Mouse (Mus musculus) intestine, postnatal 0 days (tissue): ENCODE measurements around the gene Sult2b1. TPM values are rescaled to one million over a fixed set of nuclear protein-coding genes. Genes with fewer than 3 reads are reported as not detected.
A peak's percentile ranks its signal among the peaks of the same experiment; 100 is the strongest.

Source experiments
- ATAC-seq: fragments of 200-750 bp; cut with Nextera tagmentation; 2 replicates; pipeline ENCODE4 v1.8.0; 2017; ENCODE audit warnings: mild to moderate bottlenecking, moderate TSS enrichment, moderate library complexity
- H3K27ac ChIP-seq: fragments of 300-500 bp; sonication (generic); 2 replicates; pipeline ENCODE4 v1.5.1; 2014; ENCODE audit warnings: mild to moderate bottlenecking, low read depth, low read length, moderate library complexity
- H3K27me3 ChIP-seq: fragments of 300-500 bp; sonication (generic); replicated peaks from 2 replicates; pipeline ENCODE4 v1.6.1; 2014; ENCODE audit warnings: low read length, mixed read lengths; ENCODE audit not compliant: control insufficient read depth, insufficient read depth
- H3K36me3 ChIP-seq: fragments of 300-500 bp; sonication (generic); 2 replicates; pipeline ENCODE4 v1.6.1; 2014; ENCODE audit warnings: mild to moderate bottlenecking, moderate library complexity; ENCODE audit not compliant: control insufficient read depth, insufficient read depth
- H3K4me1 ChIP-seq: fragments of 300-500 bp; sonication (generic); replicated peaks from 2 replicates; pipeline ENCODE4 v1.6.1; 2014; ENCODE audit warnings: antibody characterized with exemption, low read length, mixed read lengths; ENCODE audit not compliant: control insufficient read depth, insufficient read depth
- H3K4me2 ChIP-seq: fragments of 300-500 bp; sonication (generic); replicated peaks from 2 replicates; pipeline ENCODE4 v1.6.1; 2014; ENCODE audit warnings: low read depth, mild to moderate bottlenecking, moderate library complexity
- H3K4me3 ChIP-seq: fragments of 300-500 bp; sonication (generic); 2 replicates; pipeline ENCODE4 v1.5.1; 2014; ENCODE audit warnings: low read depth, low read length
- H3K9ac ChIP-seq: fragments of 300-500 bp; sonication (generic); 2 replicates; pipeline ENCODE4 v1.6.1; 2014; ENCODE audit warnings: mild to moderate bottlenecking, low read depth, low read length
- H3K9me3 ChIP-seq: fragments of 300-500 bp; sonication (generic); 2 replicates; pipeline ENCODE4 v1.6.1; 2016; ENCODE audit warnings: mixed run types; ENCODE audit not compliant: control insufficient read depth
- CTCF ChIP-seq: sonication (generic); IDR thresholded peaks from 2 replicates; pipeline ENCODE4 v1.5.1; 2016; ENCODE audit warnings: low read depth, mild to moderate bottlenecking, control low read depth, antibody characterized with exemption, moderate library complexity
- WGBS: fragments of 180-500 bp; shearing (Covaris S2); extraction: QIAGEN DNeasy Blood & Tissue Kit; methylation state at CpG from one replicate; pipeline ENCODE4 v1.1.7; 2014; 5-methylcytosine and 5-hydroxymethylcytosine counted together
- polyA plus RNA-seq: library from polyadenylated mRNA; unstranded; fragments of >200 nt; fragmentation: Nextera tagmentation; extraction: Ambion mirVana; gene quantifications from 2 replicates; pipeline ENCODE4 v1.2.1, GENCODE M21; 2015

Sult2b1 gene
- polyA plus RNA-seq, 1 experiment from 2014 or later: 36.7 TPM

DNA sequence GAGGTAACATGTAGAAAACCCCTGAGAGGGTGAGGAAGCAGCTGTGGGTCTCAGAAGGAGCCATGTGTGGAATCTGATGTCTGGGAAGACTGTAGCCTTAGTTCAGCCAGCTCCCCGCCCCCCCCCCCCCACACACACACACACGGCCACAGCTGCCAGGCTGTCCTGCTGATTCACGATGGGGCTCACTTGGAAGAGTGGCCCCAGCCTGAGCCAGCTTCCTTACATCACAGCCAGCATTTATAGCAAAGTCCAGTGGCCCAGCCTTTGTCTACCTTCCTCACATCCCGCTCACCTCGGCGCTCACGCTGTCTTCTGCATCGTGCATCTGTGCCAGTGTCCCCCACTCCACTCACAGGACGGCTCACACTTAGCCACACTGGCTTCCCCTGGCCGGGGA is 35.1 kb downstream of the Sult2b1 start:
- no peaks in the 10 kb centered on the region for H3K27me3 ChIP-seq
- WGBS: 37% methylated on average over 10 of the region's 10 CpGs
- no peak overlapping the region for H3K4me3 ChIP-seq
- ATAC-seq: peak; percentile 58
- H3K9ac ChIP-seq: no peak overlapping the region
- H3K4me2 ChIP-seq: 0 out of 2 replicates have a peak overlapping the region, but pooled peaks have one; percentile 2
- H3K4me1 ChIP-seq: no peaks in the 10 kb centered on the region
- H3K9me3 ChIP-seq: no peaks in the 10 kb centered on the region
- H3K27ac ChIP-seq: peak overlapping the region; percentile 60
- TF ChIP-seq CTCF: no peak
- H3K36me3 ChIP-seq: no peaks in the 10 kb centered on the region

GRCm38 (mm10) chr7:45748110-45748509 is 36.4 kb downstream of the Sult2b1 start:
- Histone ChIP-seq H3K27ac (no peak overlapping the region), H3K9me3 (no peaks in the 10 kb centered on the region), H3K4me1 (no peaks in the 10 kb centered on the region), H3K9ac (no peak overlapping the region), H3K27me3 (no peaks in the 10 kb centered on the region), H3K4me3 (no peak overlapping the region), H3K36me3 (no peaks in the 10 kb centered on the region), H3K4me2 (no peak overlapping the region)
- 73% methylated on average over 7 of the region's 7 CpGs for WGBS
- TF ChIP-seq CTCF: no peak
- no peak for ATAC-seq

DNA sequence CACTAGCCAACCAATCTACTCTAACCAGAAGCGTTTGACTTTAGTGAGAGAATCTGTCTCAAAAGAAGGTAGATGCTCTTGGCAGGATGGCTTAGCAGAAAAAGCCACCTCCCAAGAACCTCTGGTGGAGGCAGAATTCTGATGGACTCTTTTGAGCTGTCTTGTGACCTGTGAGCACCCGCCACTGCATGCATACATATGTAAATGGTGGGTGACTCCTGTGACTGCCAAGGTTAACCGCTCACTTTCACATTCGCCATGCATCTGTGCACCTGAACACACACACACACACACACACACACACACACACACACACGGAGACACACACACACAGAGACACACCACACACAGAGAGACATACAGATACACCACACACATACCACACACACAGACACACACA is 37.0 kb downstream of the Sult2b1 start:
- no peak for ATAC-seq
- WGBS: 86% methylated on average over 5 of the region's 5 CpGs

GRCm38 (mm10) chr7:45746518-45746917 is 38.0 kb downstream of the Sult2b1 start:
- Histone ChIP-seq H3K4me2 (no peak overlapping the region), H3K36me3 (no peaks in the 10 kb centered on the region), H3K9me3 (no peaks in the 10 kb centered on the region), H3K4me3 (no peak overlapping the region), H3K27me3 (no peaks in the 10 kb centered on the region), H3K9ac (no peak overlapping the region), H3K4me1 (no peaks in the 10 kb centered on the region), H3K27ac (no peak overlapping the region)
- 60% methylated on average over 6 of the region's 6 CpGs for WGBS
- ATAC-seq: no peak
- peak; percentile 68 for TF ChIP-seq CTCF

More for the DNA sequence above, 37.0 kb downstream of the Sult2b1 start:
- no peak for TF ChIP-seq CTCF
- Histone ChIP-seq H3K9me3 (no peaks in the 10 kb centered on the region), H3K4me2 (no peak overlapping the region), H3K27ac (no peak overlapping the region), H3K4me3 (no peak overlapping the region), H3K9ac (no peak overlapping the region), H3K4me1 (no peaks in the 10 kb centered on the region), H3K27me3 (no peaks in the 10 kb centered on the region), H3K36me3 (no peaks in the 10 kb centered on the region)

GRCm38 (mm10) chr7:45744387-45744786 is 40.1 kb downstream of the Sult2b1 start:
- Histone ChIP-seq H3K4me1 (no peaks in the 10 kb centered on the region), H3K4me2 (no peak overlapping the region), H3K9ac (no peak overlapping the region), H3K4me3 (no peak overlapping the region), H3K36me3 (no peaks in the 10 kb centered on the region), H3K9me3 (no peaks in the 10 kb centered on the region), H3K27ac (no peak overlapping the region), H3K27me3 (no peaks in the 10 kb centered on the region)
- no peak for TF ChIP-seq CTCF
- 26% methylated on average over 2 of the region's 2 CpGs for WGBS
- peak; percentile 88 for ATAC-seq

GRCm38 (mm10) chr7:45742338-45742737 is 42.1 kb downstream of the Sult2b1 start:
- Histone ChIP-seq H3K4me1 (no peaks in the 10 kb centered on the region), H3K9ac (no peak overlapping the region), H3K4me2 (peak overlapping the region; percentile 45), H3K36me3 (no peaks in the 10 kb centered on the region), H3K4me3 (no peak overlapping the region), H3K9me3 (no peaks in the 10 kb centered on the region), H3K27ac (no peak overlapping the region), H3K27me3 (no peaks in the 10 kb centered on the region)
- ATAC-seq: no peak
- peak; percentile 59 for TF ChIP-seq CTCF
- WGBS: 32% methylated on average over 19 of the region's 19 CpGs

DNA sequence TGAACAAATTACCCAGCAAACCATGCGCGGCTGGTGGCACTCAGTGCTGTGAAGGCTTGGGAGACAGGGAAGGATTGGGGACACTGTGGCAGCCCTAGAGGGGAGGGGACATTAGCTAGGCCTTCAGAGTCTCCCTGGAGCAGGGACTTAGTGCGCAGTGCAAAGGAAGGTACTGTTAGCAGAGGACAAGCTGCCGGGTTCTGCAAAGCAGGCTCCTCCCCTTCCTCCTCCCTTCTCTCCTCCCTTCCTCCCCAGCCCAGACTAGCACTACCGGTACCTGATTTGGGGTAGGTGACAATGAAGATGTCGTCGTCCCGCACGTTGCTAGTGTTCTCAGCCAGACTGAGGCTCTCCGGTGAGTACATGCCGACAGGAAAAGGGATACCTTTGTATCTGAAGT is 42.7 kb downstream of the Sult2b1 start:
- Histone ChIP-seq H3K4me1 (no peaks in the 10 kb centered on the region), H3K27ac (no peak overlapping the region), H3K27me3 (no peaks in the 10 kb centered on the region), H3K36me3 (no peaks in the 10 kb centered on the region), H3K4me3 (no peak overlapping the region), H3K9ac (no peak overlapping the region), H3K9me3 (no peaks in the 10 kb centered on the region), H3K4me2 (peak overlapping the region; percentile 45)
- ATAC-seq: no peak
- WGBS: 36% methylated on average over 11 of the region's 11 CpGs
- no peak for TF ChIP-seq CTCF
